Mouse (Mus musculus): ENCODE data around the gene Anp32e.

GRCm38 (mm10) chr3:95899800-95900524 is 29.1 kb upstream of the Anp32e start:
- no peak for TF ChIP-seq POLR2A (IDR thresholded peaks at IDR 0.05; ENCODE audit: low read depth, low read length)
- TF ChIP-seq CTCF (IDR thresholded peaks at IDR 0.05; ENCODE audit: borderline replicate concordance, insufficient read depth, low read length), result no peak
